Mouse (Mus musculus): Measurements from ENCODE around the gene Mbd3. TPM values are rescaled to one million over a fixed set of nuclear protein-coding genes. Genes with fewer than 3 reads are reported as not detected.

Mbd3 gene
- polyA plus RNA-seq, 1 experiment: 81.3 TPM

GRCm38 (mm10) chr10:80421651-80422472 is 22.5 kb upstream of the Mbd3 start:
- H3K4me1 ChIP-seq (ENCODE audit: control insufficient read depth, insufficient read depth, low read length): peaks cover 4% of the 10 kb centered on the region
- H3K27me3 ChIP-seq (ENCODE audit: control insufficient read depth, insufficient read depth, low read length, poor library complexity, severe bottlenecking): no peaks in the 10 kb centered on the region
- H3K4me3 ChIP-seq (ENCODE audit: low read depth, low read length): no peak overlapping the region
- TF ChIP-seq CTCF (IDR thresholded peaks at IDR 0.05; ENCODE audit: low read depth, low read length) (no peak), POLR2A (IDR thresholded peaks at IDR 0.05; ENCODE audit: insufficient read depth, low read length) (no peak), EP300 (IDR thresholded peaks at IDR 0.05; ENCODE audit: insufficient read depth, low read depth, low read length) (no peak)
- peaks cover 47% of the 10 kb centered on the region for H3K36me3 ChIP-seq (ENCODE audit: control insufficient read depth, insufficient read depth, low read length, poor library complexity, severe bottlenecking)
- H3K9me3 ChIP-seq (replicated peaks; ENCODE audit: control insufficient read depth, insufficient read depth, low read length, poor library complexity, severe bottlenecking): no peaks in the 10 kb centered on the region
- no peak overlapping the region for H3K27ac ChIP-seq (ENCODE audit: insufficient read depth, low read length)
- H3K9ac ChIP-seq (ENCODE audit: low read depth, poor library complexity, severe bottlenecking): no peak overlapping the region

- H3K4me3 ChIP-seq (ENCODE audit: low read depth, low read length): no peak overlapping the region
- no peak overlapping the region for H3K9ac ChIP-seq (ENCODE audit: low read depth, poor library complexity, severe bottlenecking)
- H3K36me3 ChIP-seq (ENCODE audit: control insufficient read depth, insufficient read depth, low read length, poor library complexity, severe bottlenecking): peaks cover 45% of the 10 kb centered on the region
- peaks cover 4% of the 10 kb centered on the region for H3K4me1 ChIP-seq (ENCODE audit: control insufficient read depth, insufficient read depth, low read length)
- TF ChIP-seq CTCF (IDR thresholded peaks at IDR 0.05; ENCODE audit: low read depth, low read length) (no peak), EP300 (IDR thresholded peaks at IDR 0.05; ENCODE audit: insufficient read depth, low read depth, low read length) (no peak), POLR2A (IDR thresholded peaks at IDR 0.05; ENCODE audit: insufficient read depth, low read length) (no peak)
- H3K27me3 ChIP-seq (ENCODE audit: control insufficient read depth, insufficient read depth, low read length, poor library complexity, severe bottlenecking): no peaks in the 10 kb centered on the region
- H3K9me3 ChIP-seq (replicated peaks; ENCODE audit: control insufficient read depth, insufficient read depth, low read length, poor library complexity, severe bottlenecking): no peaks in the 10 kb centered on the region
- no peak overlapping the region for H3K27ac ChIP-seq (ENCODE audit: insufficient read depth, low read length)
Measured at GRCm38 (mm10) chr10:80421208-80421607, 21.9 kb upstream of the Mbd3 start.

GRCm38 (mm10) chr10:80420729-80421128 is 21.4 kb upstream of the Mbd3 start:
- no peak for TF ChIP-seq POLR2A (IDR thresholded peaks at IDR 0.05; ENCODE audit: insufficient read depth, low read length)
- TF ChIP-seq CTCF (IDR thresholded peaks at IDR 0.05; ENCODE audit: low read depth, low read length): no peak
- no peak for TF ChIP-seq EP300 (IDR thresholded peaks at IDR 0.05; ENCODE audit: insufficient read depth, low read depth, low read length)
- Histone ChIP-seq H3K27me3 (ENCODE audit: control insufficient read depth, insufficient read depth, low read length, poor library complexity, severe bottlenecking) (no peaks in the 10 kb centered on the region), H3K36me3 (ENCODE audit: control insufficient read depth, insufficient read depth, low read length, poor library complexity, severe bottlenecking) (peaks cover 41% of the 10 kb centered on the region), H3K9me3 (replicated peaks; ENCODE audit: control insufficient read depth, insufficient read depth, low read length, poor library complexity, severe bottlenecking) (no peaks in the 10 kb centered on the region), H3K9ac (ENCODE audit: low read depth, poor library complexity, severe bottlenecking) (no peak overlapping the region), H3K4me1 (ENCODE audit: control insufficient read depth, insufficient read depth, low read length) (peaks cover 4% of the 10 kb centered on the region), H3K27ac (ENCODE audit: insufficient read depth, low read length) (no peak overlapping the region), H3K4me3 (ENCODE audit: low read depth, low read length) (no peak overlapping the region)

- peaks cover 4% of the 10 kb centered on the region for H3K4me1 ChIP-seq (ENCODE audit: control insufficient read depth, insufficient read depth, low read length)
- no peak overlapping the region for H3K9ac ChIP-seq (ENCODE audit: low read depth, poor library complexity, severe bottlenecking)
- H3K4me3 ChIP-seq (ENCODE audit: low read depth, low read length): no peak overlapping the region
Measured at GRCm38 (mm10) chr10:80419419-80419818, 20.1 kb upstream of the Mbd3 start.

GRCm38 (mm10) chr10:80418311-80418710 is 19.0 kb upstream of the Mbd3 start:
- no peak overlapping the region for H3K4me3 ChIP-seq (ENCODE audit: low read depth, low read length)
- no peak for TF ChIP-seq POLR2A (IDR thresholded peaks at IDR 0.05; ENCODE audit: insufficient read depth, low read length)
- TF ChIP-seq EP300 (IDR thresholded peaks at IDR 0.05; ENCODE audit: insufficient read depth, low read depth, low read length): no peak
- TF ChIP-seq CTCF (IDR thresholded peaks at IDR 0.05; ENCODE audit: low read depth, low read length): no peak
- H3K27me3 ChIP-seq (ENCODE audit: control insufficient read depth, insufficient read depth, low read length, poor library complexity, severe bottlenecking): no peaks in the 10 kb centered on the region

More at GRCm38 (mm10) chr10:80419419-80419818, 20.1 kb upstream of the Mbd3 start:
- no peaks in the 10 kb centered on the region for H3K27me3 ChIP-seq (ENCODE audit: control insufficient read depth, insufficient read depth, low read length, poor library complexity, severe bottlenecking)
- no peak overlapping the region for H3K27ac ChIP-seq (ENCODE audit: insufficient read depth, low read length)
- peaks cover 42% of the 10 kb centered on the region for H3K36me3 ChIP-seq (ENCODE audit: control insufficient read depth, insufficient read depth, low read length, poor library complexity, severe bottlenecking)
- H3K9me3 ChIP-seq (replicated peaks; ENCODE audit: control insufficient read depth, insufficient read depth, low read length, poor library complexity, severe bottlenecking): no peaks in the 10 kb centered on the region
- TF ChIP-seq POLR2A (IDR thresholded peaks at IDR 0.05; ENCODE audit: insufficient read depth, low read length): no peak
- TF ChIP-seq EP300 (IDR thresholded peaks at IDR 0.05; ENCODE audit: insufficient read depth, low read depth, low read length): no peak
- no peak for TF ChIP-seq CTCF (IDR thresholded peaks at IDR 0.05; ENCODE audit: low read depth, low read length)

GRCm38 (mm10) chr10:80417841-80418240 is 18.5 kb upstream of the Mbd3 start:
- Histone ChIP-seq H3K9ac (ENCODE audit: low read depth, poor library complexity, severe bottlenecking) (no peak overlapping the region), H3K9me3 (replicated peaks; ENCODE audit: control insufficient read depth, insufficient read depth, low read length, poor library complexity, severe bottlenecking) (no peaks in the 10 kb centered on the region), H3K27me3 (ENCODE audit: control insufficient read depth, insufficient read depth, low read length, poor library complexity, severe bottlenecking) (no peaks in the 10 kb centered on the region), H3K27ac (ENCODE audit: insufficient read depth, low read length) (no peak overlapping the region), H3K36me3 (ENCODE audit: control insufficient read depth, insufficient read depth, low read length, poor library complexity, severe bottlenecking) (peaks cover 42% of the 10 kb centered on the region), H3K4me1 (ENCODE audit: control insufficient read depth, insufficient read depth, low read length) (no peaks in the 10 kb centered on the region), H3K4me3 (ENCODE audit: low read depth, low read length) (no peak overlapping the region)
- no peak for TF ChIP-seq EP300 (IDR thresholded peaks at IDR 0.05; ENCODE audit: insufficient read depth, low read depth, low read length)
- no peak for TF ChIP-seq CTCF (IDR thresholded peaks at IDR 0.05; ENCODE audit: low read depth, low read length)
- TF ChIP-seq POLR2A (IDR thresholded peaks at IDR 0.05; ENCODE audit: insufficient read depth, low read length): no peak

More at GRCm38 (mm10) chr10:80418311-80418710, 19.0 kb upstream of the Mbd3 start:
- H3K9ac ChIP-seq (ENCODE audit: low read depth, poor library complexity, severe bottlenecking): no peak overlapping the region
- H3K9me3 ChIP-seq (replicated peaks; ENCODE audit: control insufficient read depth, insufficient read depth, low read length, poor library complexity, severe bottlenecking): no peaks in the 10 kb centered on the region
- H3K27ac ChIP-seq (ENCODE audit: insufficient read depth, low read length): no peak overlapping the region
- H3K4me1 ChIP-seq (ENCODE audit: control insufficient read depth, insufficient read depth, low read length): no peaks in the 10 kb centered on the region
- H3K36me3 ChIP-seq (ENCODE audit: control insufficient read depth, insufficient read depth, low read length, poor library complexity, severe bottlenecking): peaks cover 42% of the 10 kb centered on the region

Measured in ES-Bruce4 (cell line).